Mouse (Mus musculus) forebrain, embryonic 11.5 days (tissue): ENCODE results near the gene Papolg. TPM values are rescaled to one million over a fixed set of nuclear protein-coding genes. Genes with fewer than 3 reads are reported as not detected.
"Not testable (repeated sequence)": the region's sequence is repeated elsewhere in the genome, so short reads cannot be mapped to it uniquely, and the experiment has no call there.

ENCODE experiments used
- ATAC-seq: fragments of 200-750 bp; cut with Nextera tagmentation; replicated peaks from 2 replicates; pipeline ENCODE4 v1.8.0; 2017; ENCODE audit warnings: moderate TSS enrichment; ENCODE audit not compliant: low FRiP score
- DNase-seq: peaks from one replicate; pipeline ENCODE4 v3.0.0-alpha.2; 2017; ENCODE audit warnings: low spot score
- H3K27ac ChIP-seq: fragments of 300-500 bp; sonication (generic); 2 replicates; pipeline ENCODE4 v1.5.1; 2014; ENCODE audit warnings: low read depth, low read length
- H3K27me3 ChIP-seq: fragments of 300-500 bp; sonication (generic); 2 replicates; pipeline ENCODE4 v1.6.1; 2014; ENCODE audit warnings: mild to moderate bottlenecking, low read length, mixed read lengths; ENCODE audit not compliant: control insufficient read depth, insufficient read depth
- H3K36me3 ChIP-seq: fragments of 300-500 bp; sonication (generic); 2 replicates; pipeline ENCODE4 v1.6.1; 2014; ENCODE audit warnings: mild to moderate bottlenecking, low read length, moderate library complexity, mixed read lengths; ENCODE audit not compliant: control insufficient read depth, insufficient read depth
- H3K4me1 ChIP-seq: fragments of 300-500 bp; sonication (generic); replicated peaks from 2 replicates; pipeline ENCODE4 v1.6.1; 2014; ENCODE audit warnings: low read length, mixed read lengths; ENCODE audit not compliant: control insufficient read depth, insufficient read depth
- H3K4me2 ChIP-seq: fragments of 300-500 bp; sonication (generic); 2 replicates; pipeline ENCODE4 v1.6.1; 2014; ENCODE audit warnings: low read depth, mild to moderate bottlenecking, low read length, moderate library complexity, mixed read lengths; ENCODE audit not compliant: severe bottlenecking
- H3K4me3 ChIP-seq: fragments of 300-500 bp; sonication (generic); 2 replicates; pipeline ENCODE4 v1.5.1; 2014; ENCODE audit warnings: low read depth, low read length
- H3K9ac ChIP-seq: fragments of 300-500 bp; sonication (generic); 2 replicates; pipeline ENCODE4 v1.6.1; 2014; ENCODE audit warnings: low read length
- H3K9me3 ChIP-seq: fragments of 300-500 bp; sonication (generic); 2 replicates; pipeline ENCODE4 v1.6.1; 2016; ENCODE audit warnings: low read length, mixed read lengths; ENCODE audit not compliant: control insufficient read depth
- WGBS: fragments of 180-500 bp; shearing (Covaris S2); extraction: QIAGEN DNeasy Blood & Tissue Kit; methylation state at CpG from one replicate; pipeline ENCODE4 v1.1.7; 2014; 5-methylcytosine and 5-hydroxymethylcytosine counted together
- polyA plus RNA-seq: library from polyadenylated mRNA; unstranded; fragments of >200 nt; fragmentation: Nextera tagmentation; extraction: Ambion mirVana; gene quantifications from 2 replicates; pipeline ENCODE4 v1.2.1, GENCODE M21; 2014

Gene Papolg
- polyA plus RNA-seq, result 25.1 and 25.6 TPM in 2 replicates

GRCm38 (mm10) chr11:23895060-23895426 lies at the start of gene Papolg:
Gene Papolg (minus strand): TSS chr11:23895253.
- Histone ChIP-seq H3K27me3 (no peaks in the 10 kb centered on the region), H3K9ac (peak within 1 kb of the TSS; percentile 89), H3K4me1 (no peaks in the 10 kb centered on the region), H3K4me2 (peak within 1 kb of the TSS; percentile 59), H3K9me3 (no peaks in the 10 kb centered on the region), H3K27ac (peak within 1 kb of the TSS; percentile 92), H3K36me3 (no peaks in the 10 kb centered on the region), H3K4me3 (peak within 1 kb of the TSS; percentile 95)
- DNase-seq (peak; percentile 96), ATAC-seq (peak; percentile 99)
- WGBS, result under 1% methylated on average over 21 of the region's 21 CpGs

GRCm38 (mm10) chr11:23928146-23928545 lies 33.1 kb upstream of the Papolg start:
- not testable (repeated sequence) for H3K27me3 ChIP-seq, H3K9ac ChIP-seq, ATAC-seq, H3K9me3 ChIP-seq, H3K4me3 ChIP-seq, H3K4me2 ChIP-seq, DNase-seq, H3K27ac ChIP-seq, H3K36me3 ChIP-seq, H3K4me1 ChIP-seq
- 20% methylated on average over 8 of the region's 8 CpGs for WGBS

- Histone ChIP-seq H3K4me1 (no peaks in the 10 kb centered on the region), H3K27me3 (no peaks in the 10 kb centered on the region), H3K36me3 (no peaks in the 10 kb centered on the region), H3K4me2 (0 out of 2 replicates have a peak overlapping the region, but pooled peaks have one; percentile 11), H3K9me3 (no peaks in the 10 kb centered on the region), H3K9ac (no peak overlapping the region), H3K27ac (no peak overlapping the region), H3K4me3 (no peak overlapping the region)
- WGBS, result 36% methylated on average over 8 of the region's 8 CpGs
- peak; percentile 50 for DNase-seq
- ATAC-seq, result no peak
These were observed 32.6 kb upstream of the Papolg start for GRCm38 (mm10) chr11:23927643-23928042.

GRCm38 (mm10) chr11:23913824-23914223 lies 18.8 kb upstream of the Papolg start:
- H3K4me2 ChIP-seq, H3K27me3 ChIP-seq, ATAC-seq, DNase-seq, H3K27ac ChIP-seq, H3K36me3 ChIP-seq, H3K9ac ChIP-seq, H3K4me3 ChIP-seq, H3K4me1 ChIP-seq, H3K9me3 ChIP-seq: not testable (repeated sequence)
- 88% methylated on average over 2 of the region's 2 CpGs for WGBS

- Histone ChIP-seq H3K36me3 (no peaks in the 10 kb centered on the region), H3K4me3 (no peak overlapping the region), H3K27me3 (no peaks in the 10 kb centered on the region), H3K9ac (no peak overlapping the region), H3K9me3 (no peaks in the 10 kb centered on the region), H3K4me2 (no peak overlapping the region), H3K27ac (no peak overlapping the region), H3K4me1 (no peaks in the 10 kb centered on the region)
- ATAC-seq (no peak), DNase-seq (no peak)
- 71% methylated on average over 1 of the region's 1 CpGs for WGBS
These were observed 8.9 kb upstream of the Papolg start for GRCm38 (mm10) chr11:23903909-23904308.

GRCm38 (mm10) chr11:23894141-23895059 lies 653 bp downstream of the Papolg start:
- peak overlapping the region; percentile 95 for H3K4me3 ChIP-seq
- peak; percentile 66 for DNase-seq
- no peaks in the 10 kb centered on the region for H3K9me3 ChIP-seq
- no peaks in the 10 kb centered on the region for H3K4me1 ChIP-seq
- H3K4me2 ChIP-seq, result peak overlapping the region; percentile 59
- ATAC-seq, result peak; percentile 85
- WGBS, result under 1% methylated on average over 44 of the region's 48 CpGs
- H3K27me3 ChIP-seq, result no peaks in the 10 kb centered on the region
- peak overlapping the region; percentile 92 for H3K27ac ChIP-seq
- H3K36me3 ChIP-seq, result no peaks in the 10 kb centered on the region
- peak overlapping the region; percentile 89 for H3K9ac ChIP-seq

- no peak overlapping the region for H3K4me2 ChIP-seq
- H3K27ac ChIP-seq, result no peak overlapping the region
- no peaks in the 10 kb centered on the region for H3K9me3 ChIP-seq
- ATAC-seq (no peak), DNase-seq (no peak)
- H3K4me3 ChIP-seq, result no peak overlapping the region
- H3K27me3 ChIP-seq, result no peaks in the 10 kb centered on the region
- H3K9ac ChIP-seq, result no peak overlapping the region
- H3K4me1 ChIP-seq, result no peaks in the 10 kb centered on the region
- H3K36me3 ChIP-seq, result no peaks in the 10 kb centered on the region
These were observed 1.5 kb downstream of the Papolg start for GRCm38 (mm10) chr11:23893556-23893955.

GRCm38 (mm10) chr11:23864326-23864725 lies 30.7 kb downstream of the Papolg start:
- WGBS, result 92% methylated on average over 2 of the region's 2 CpGs
- Histone ChIP-seq H3K9ac (no peak overlapping the region), H3K4me1 (no peaks in the 10 kb centered on the region), H3K9me3 (no peaks in the 10 kb centered on the region), H3K27me3 (no peaks in the 10 kb centered on the region), H3K27ac (no peak overlapping the region), H3K4me2 (no peak overlapping the region), H3K36me3 (peaks cover 13% of the 10 kb centered on the region; the same call in 1 of the 2 replicates), H3K4me3 (no peak overlapping the region)
- ATAC-seq (no peak), DNase-seq (no peak)

GRCm38 (mm10) chr11:23856723-23857112 lies 38.3 kb downstream of the Papolg start:
- Histone ChIP-seq H3K27ac (no peak overlapping the region), H3K9ac (no peak overlapping the region), H3K36me3 (peaks cover 10% of the 10 kb centered on the region; the same call in 1 of the 2 replicates), H3K27me3 (no peaks in the 10 kb centered on the region), H3K4me2 (no peak overlapping the region), H3K4me1 (no peaks in the 10 kb centered on the region), H3K4me3 (no peak overlapping the region), H3K9me3 (no peaks in the 10 kb centered on the region)
- ATAC-seq (no peak), DNase-seq (no peak)
- WGBS, result 91% methylated on average over 4 of the region's 4 CpGs
